Mouse (Mus musculus) myocyte (in vitro differentiated cells): Measurements from ENCODE around the gene Dnah6.

ENCODE experiments used
- POLR2A ChIP-seq: IDR thresholded peaks from one replicate; pipeline ENCODE4 v1.6.1; 2011; ENCODE audit warnings: low read depth, mild to moderate bottlenecking, control low read depth, moderate library complexity; ENCODE audit not compliant: insufficient read length
- REST ChIP-seq: IDR thresholded peaks from one replicate; pipeline ENCODE4 v1.6.1; 2011; ENCODE audit warnings: mild to moderate bottlenecking, control low read depth, moderate library complexity; ENCODE audit not compliant: insufficient read depth, insufficient read length
- TCF12 ChIP-seq: IDR thresholded peaks from one replicate; pipeline ENCODE4 v1.6.1; 2011; ENCODE audit warnings: mild to moderate bottlenecking, control low read depth; ENCODE audit not compliant: poor library complexity, insufficient read depth, severe bottlenecking
- USF1 ChIP-seq: IDR thresholded peaks from one replicate; pipeline ENCODE4 v1.6.1; 2011; ENCODE audit warnings: low read depth, mild to moderate bottlenecking, control low read depth, moderate library complexity

DNA sequence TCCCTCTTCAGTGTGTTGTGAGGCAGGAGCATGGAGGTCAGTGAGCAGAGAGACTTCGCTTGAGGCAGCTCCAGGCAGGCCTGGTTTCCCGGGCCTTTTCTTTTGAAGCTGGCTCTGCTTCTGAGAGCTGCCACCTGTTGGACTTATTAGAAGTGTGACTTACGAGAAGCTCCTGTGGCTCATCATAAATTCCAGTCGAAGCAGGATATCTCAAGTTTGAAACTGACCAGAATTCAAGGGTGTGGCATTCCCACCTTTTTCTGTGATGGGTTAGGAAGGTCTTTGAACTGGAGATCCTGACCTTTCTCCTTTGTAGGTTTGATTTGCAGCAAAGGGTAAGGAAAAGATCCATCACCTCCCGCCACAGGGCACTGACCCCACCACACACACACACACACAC is 217.8 kb downstream of the Dnah6 start:
- TF ChIP-seq POLR2A (no peak), REST (no peak), USF1 (no peak), TCF12 (no peak)
